Mouse (Mus musculus): ENCODE data around the gene Gid8. TPM values are rescaled to one million over a fixed set of nuclear protein-coding genes. Genes with fewer than 3 reads are reported as not detected.

Gid8 gene
- total RNA-seq (2023) = 46.7 and 56.2 TPM in 2 replicates

GRCm38 (mm10) chr2:180709923-180710272 lies at the start of gene Gid8, which contains the start of gene Dido1:
Gene Gid8, plus strand, starts transcription at chr2:180710117.
Gene Dido1, minus strand, starts transcription at chr2:180709999.

DNA sequence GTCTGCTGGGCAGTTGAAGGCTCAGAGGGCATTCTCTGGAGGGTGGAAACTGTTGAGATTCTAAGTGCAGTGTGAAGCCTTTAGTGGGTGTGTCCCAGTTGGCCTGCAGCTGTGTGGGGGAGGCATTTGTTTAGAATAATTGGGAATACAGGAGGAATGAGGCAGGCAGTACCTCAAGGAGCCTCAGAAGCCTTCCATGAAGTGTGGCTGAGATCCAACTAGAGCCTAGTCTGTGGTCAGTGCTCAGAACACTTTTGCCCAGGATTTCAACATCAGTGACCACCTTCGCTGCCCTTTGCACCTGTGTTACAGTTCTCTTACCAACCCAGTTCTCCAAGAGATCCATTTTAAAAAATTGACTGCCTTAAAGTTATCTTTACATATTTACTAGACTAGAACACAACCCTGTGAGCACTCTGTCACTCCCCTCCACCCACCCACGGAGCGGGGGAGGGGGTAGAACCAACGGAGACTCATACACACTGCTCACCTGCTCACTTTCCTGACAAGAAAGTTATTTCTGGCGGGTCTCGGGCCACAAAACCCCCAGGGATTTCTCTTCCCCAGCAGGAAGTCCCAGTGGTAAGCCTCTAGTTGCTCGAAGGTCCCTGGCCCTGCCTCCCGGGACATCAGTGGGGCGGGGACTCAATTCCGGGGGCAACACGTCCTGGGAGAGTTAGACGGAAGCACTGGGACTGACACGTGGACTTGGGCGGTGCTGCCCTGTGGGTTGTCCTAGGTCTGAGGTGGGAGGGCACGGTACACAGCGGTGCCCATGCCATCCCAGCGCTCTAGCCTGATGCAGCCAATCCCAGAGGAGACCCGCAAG lies 14.9 kb downstream of the Gid8 start, which contains the start of gene Slc17a9:
TSS of gene Slc17a9 (plus strand) at position 679 of the 829 bp plus-strand sequence.

Other genes with a start within 250 kb of the Gid8 start
- not detected in 2 replicates for gene Ntsr1, start 210.1 kb upstream of the Gid8 start, total RNA-seq (2023)
- gene Mrgbp, start 128.8 kb upstream of the Gid8 start, total RNA-seq (2023) = 17.5 and 21.2 TPM in 2 replicates
- 55.4 and 59.2 TPM in 2 replicates for gene Ogfr, start 120.9 kb upstream of the Gid8 start, total RNA-seq (2023)
- gene Col9a3, start 112.3 kb upstream of the Gid8 start, total RNA-seq (2023) = 0.54 TPM in 2 replicates
- gene Tcfl5, start 67.4 kb upstream of the Gid8 start, total RNA-seq (2023) = not detected in 2 replicates
- 54.6 and 80.6 TPM in 2 replicates for gene Dido1, start 118 bp upstream of the Gid8 start, total RNA-seq (2023)
- 23.8 and 29.5 TPM in 2 replicates for gene Slc17a9, start 15.1 kb downstream of the Gid8 start, total RNA-seq (2023)
- not detected in 2 replicates for gene Bhlhe23, start 66.8 kb downstream of the Gid8 start, total RNA-seq (2023)
- gene Ythdf1, start 210.8 kb downstream of the Gid8 start, total RNA-seq (2023) = 49.5 and 61.5 TPM in 2 replicates
- gene Birc7, start 218.9 kb downstream of the Gid8 start, total RNA-seq (2023) = not detected in 2 replicates
- not detected in 2 replicates for gene Nkain4, start 244.6 kb downstream of the Gid8 start, total RNA-seq (2023)